Mouse (Mus musculus): Measurements from ENCODE around the gene Zfand2b. TPM values are rescaled to one million over a fixed set of nuclear protein-coding genes. Genes with fewer than 3 reads are reported as not detected.

Gene Zfand2b
- polyA plus RNA-seq, 1 experiment from 2014 or later = 32.9 TPM

- no peak for TF ChIP-seq CTCF (IDR thresholded peaks at IDR 0.05; ENCODE audit: low read depth)
- Histone ChIP-seq H3K4me1 (ENCODE audit: insufficient read depth) (peaks cover 9% of the 10 kb centered on the region; the same call in 1 of the 2 replicates), H3K27me3 (ENCODE audit: insufficient read depth, low read length) (no peaks in the 10 kb centered on the region), H3K27ac (ENCODE audit: low read depth) (no peak overlapping the region), H3K4me3 (ENCODE audit: low read depth, low read length) (no peak overlapping the region), H3K4me2 (no peak overlapping the region), H3K9ac (no peak overlapping the region), H3K9me3 (ENCODE audit: low read depth, low read length) (no peaks in the 10 kb centered on the region), H3K36me3 (ENCODE audit: insufficient read depth) (peaks cover 47% of the 10 kb centered on the region)
- DNase-seq (peak; percentile 55), ATAC-seq (ENCODE audit: insufficient read depth) (no peak)
Observed at GRCm38 (mm10) chr1:75187126-75187525, 18.7 kb downstream of the Zfand2b start.

GRCm38 (mm10) chr1:75187914-75188483 lies 19.6 kb downstream of the Zfand2b start:
- Histone ChIP-seq H3K4me1 (ENCODE audit: insufficient read depth) (peaks cover 11% of the 10 kb centered on the region), H3K27ac (ENCODE audit: low read depth) (no peak overlapping the region), H3K9ac (no peak overlapping the region), H3K4me3 (ENCODE audit: low read depth, low read length) (no peak overlapping the region), H3K36me3 (ENCODE audit: insufficient read depth) (peaks cover 39% of the 10 kb centered on the region), H3K9me3 (ENCODE audit: low read depth, low read length) (no peaks in the 10 kb centered on the region), H3K4me2 (no peak overlapping the region), H3K27me3 (ENCODE audit: insufficient read depth, low read length) (no peaks in the 10 kb centered on the region)
- no peak for DNase-seq
- ATAC-seq (ENCODE audit: insufficient read depth) = no peak
- WGBS = 88% methylated on average over 2 of the region's 2 CpGs
- no peak for TF ChIP-seq CTCF (IDR thresholded peaks at IDR 0.05; ENCODE audit: low read depth)

- Histone ChIP-seq H3K4me3 (ENCODE audit: low read depth, low read length) (peak overlapping the region; percentile 67; the same call in 1 of the 2 replicates), H3K4me2 (peak overlapping the region; percentile 88), H3K36me3 (ENCODE audit: insufficient read depth) (peaks cover 27% of the 10 kb centered on the region), H3K27me3 (ENCODE audit: insufficient read depth, low read length) (no peaks in the 10 kb centered on the region), H3K9me3 (ENCODE audit: low read depth, low read length) (no peaks in the 10 kb centered on the region), H3K27ac (ENCODE audit: low read depth) (no peak overlapping the region), H3K4me1 (ENCODE audit: insufficient read depth) (peaks cover 16% of the 10 kb centered on the region), H3K9ac (peak overlapping the region; percentile 79)
- no peak for TF ChIP-seq CTCF (IDR thresholded peaks at IDR 0.05; ENCODE audit: low read depth)
- DNase-seq (no peak), ATAC-seq (ENCODE audit: insufficient read depth) (no peak)
- WGBS = 49% methylated on average over 2 of the region's 2 CpGs
Observed at GRCm38 (mm10) chr1:75190577-75190976, 22.1 kb downstream of the Zfand2b start.

GRCm38 (mm10) chr1:75191258-75191621 lies 22.8 kb downstream of the Zfand2b start:
- H3K9ac ChIP-seq = peak overlapping the region; percentile 79
- WGBS = 39% methylated on average over 5 of the region's 5 CpGs
- H3K4me3 ChIP-seq (ENCODE audit: low read depth, low read length) = peak overlapping the region; percentile 67
- peak overlapping the region; percentile 88 for H3K4me2 ChIP-seq
- peaks cover 16% of the 10 kb centered on the region for H3K4me1 ChIP-seq (ENCODE audit: insufficient read depth)
- no peaks in the 10 kb centered on the region for H3K9me3 ChIP-seq (ENCODE audit: low read depth, low read length)
- TF ChIP-seq CTCF (IDR thresholded peaks at IDR 0.05; ENCODE audit: low read depth) = no peak
- DNase-seq = no peak
- H3K27ac ChIP-seq (ENCODE audit: low read depth) = peak overlapping the region; percentile 70; the same call in 1 of the 2 replicates
- ATAC-seq (ENCODE audit: insufficient read depth) = no peak; the same call in 1 of the 2 replicates
- H3K27me3 ChIP-seq (ENCODE audit: insufficient read depth, low read length) = no peaks in the 10 kb centered on the region
- H3K36me3 ChIP-seq (ENCODE audit: insufficient read depth) = peaks cover 27% of the 10 kb centered on the region

GRCm38 (mm10) chr1:75191622-75192402 lies 23.4 kb downstream of the Zfand2b start, which contains the start of the genes Ankzf1 and Atg9a:
Gene Ankzf1 (plus strand): TSS chr1:75192151.
Gene Atg9a (minus strand): TSS chr1:75192196.
- peak within 1 kb of the TSS; percentile 92 for H3K4me2 ChIP-seq
- peaks cover 16% of the 10 kb centered on the region for H3K4me1 ChIP-seq (ENCODE audit: insufficient read depth)
- H3K9ac ChIP-seq = peak within 1 kb of the TSS; percentile 85
- under 1% methylated on average over 55 of the region's 56 CpGs for WGBS
- H3K27ac ChIP-seq (ENCODE audit: low read depth) = peak within 1 kb of the TSS; percentile 96
- no peaks in the 10 kb centered on the region for H3K27me3 ChIP-seq (ENCODE audit: insufficient read depth, low read length)
- H3K4me3 ChIP-seq (ENCODE audit: low read depth, low read length) = peak within 1 kb of the TSS; percentile 67
- DNase-seq = peak; percentile 98
- H3K9me3 ChIP-seq (ENCODE audit: low read depth, low read length) = no peaks in the 10 kb centered on the region
- peaks cover 27% of the 10 kb centered on the region for H3K36me3 ChIP-seq (ENCODE audit: insufficient read depth)
- peak; percentile 99 for ATAC-seq (ENCODE audit: insufficient read depth)
- TF ChIP-seq CTCF (IDR thresholded peaks at IDR 0.05; ENCODE audit: low read depth) = no peak

GRCm38 (mm10) chr1:75192452-75192851 lies 24.0 kb downstream of the Zfand2b start:
- TF ChIP-seq CTCF (IDR thresholded peaks at IDR 0.05; ENCODE audit: low read depth) = no peak
- no peaks in the 10 kb centered on the region for H3K27me3 ChIP-seq (ENCODE audit: insufficient read depth, low read length)
- WGBS = 0% methylated on average over 19 of the region's 19 CpGs
- H3K4me1 ChIP-seq (ENCODE audit: insufficient read depth) = peaks cover 16% of the 10 kb centered on the region
- no peaks in the 10 kb centered on the region for H3K9me3 ChIP-seq (ENCODE audit: low read depth, low read length)
- peak overlapping the region; percentile 85 for H3K9ac ChIP-seq
- H3K27ac ChIP-seq (ENCODE audit: low read depth) = peak overlapping the region; percentile 96
- ATAC-seq (ENCODE audit: insufficient read depth) (peak; percentile 39; the same call in 1 of the 2 replicates), DNase-seq (peak; percentile 39)
- H3K4me2 ChIP-seq = peak overlapping the region; percentile 92
- peak overlapping the region; percentile 67 for H3K4me3 ChIP-seq (ENCODE audit: low read depth, low read length)
- H3K36me3 ChIP-seq (ENCODE audit: insufficient read depth) = peaks cover 29% of the 10 kb centered on the region

GRCm38 (mm10) chr1:75201236-75201635 lies 32.8 kb downstream of the Zfand2b start:
- Histone ChIP-seq H3K27ac (ENCODE audit: low read depth) (no peak overlapping the region), H3K9ac (no peak overlapping the region), H3K9me3 (ENCODE audit: low read depth, low read length) (no peaks in the 10 kb centered on the region), H3K4me3 (ENCODE audit: low read depth, low read length) (no peak overlapping the region), H3K4me1 (ENCODE audit: insufficient read depth) (no peaks in the 10 kb centered on the region), H3K27me3 (ENCODE audit: insufficient read depth, low read length) (no peaks in the 10 kb centered on the region), H3K4me2 (no peak overlapping the region), H3K36me3 (ENCODE audit: insufficient read depth) (peaks cover 32% of the 10 kb centered on the region)
- DNase-seq (no peak), ATAC-seq (ENCODE audit: insufficient read depth) (no peak)
- 83% methylated on average over 1 of the region's 1 CpGs for WGBS
- TF ChIP-seq CTCF (IDR thresholded peaks at IDR 0.05; ENCODE audit: low read depth) = no peak

Data from lung, embryonic 14.5 days (tissue).